Mouse (Mus musculus): ENCODE measurements around the gene Det1. TPM values are rescaled to one million over a fixed set of nuclear protein-coding genes. Genes with fewer than 3 reads are reported as not detected.
A peak's percentile ranks its signal among the peaks of the same experiment; 100 is the strongest.

Det1 gene
- polyA plus RNA-seq, 1 experiment from 2014 or later, result 11.2 TPM

- Histone ChIP-seq H3K9me3 (ENCODE audit: control insufficient read depth) (no peaks in the 10 kb centered on the region), H3K4me1 (replicated peaks; ENCODE audit: control insufficient read depth, insufficient read depth, low read length) (no peaks in the 10 kb centered on the region), H3K9ac (ENCODE audit: low read depth, low read length) (no peak overlapping the region), H3K27ac (ENCODE audit: low read depth, low read length) (no peak overlapping the region), H3K27me3 (replicated peaks; ENCODE audit: control insufficient read depth, insufficient read depth, low read length) (no peaks in the 10 kb centered on the region), H3K4me2 (replicated peaks; ENCODE audit: low read depth) (no peak overlapping the region), H3K36me3 (ENCODE audit: control insufficient read depth, insufficient read depth) (no peaks in the 10 kb centered on the region), H3K4me3 (ENCODE audit: low read depth, low read length) (no peak overlapping the region)
- WGBS, result 63% methylated on average over 4 of the region's 4 CpGs
- ATAC-seq, result no peak
- TF ChIP-seq CTCF (IDR thresholded peaks at IDR 0.05; ENCODE audit: low read depth), result no peak
Observed at GRCm38 (mm10) chr7:78807192-78807591, 39.9 kb downstream of the Det1 start.

- WGBS, result 55% methylated on average over 3 of the region's 3 CpGs
- Histone ChIP-seq H3K4me2 (replicated peaks; ENCODE audit: low read depth) (no peak overlapping the region), H3K4me1 (replicated peaks; ENCODE audit: control insufficient read depth, insufficient read depth, low read length) (no peaks in the 10 kb centered on the region), H3K9me3 (ENCODE audit: control insufficient read depth) (no peaks in the 10 kb centered on the region), H3K9ac (ENCODE audit: low read depth, low read length) (no peak overlapping the region), H3K27ac (ENCODE audit: low read depth, low read length) (no peak overlapping the region), H3K36me3 (ENCODE audit: control insufficient read depth, insufficient read depth) (no peaks in the 10 kb centered on the region), H3K27me3 (replicated peaks; ENCODE audit: control insufficient read depth, insufficient read depth, low read length) (no peaks in the 10 kb centered on the region), H3K4me3 (ENCODE audit: low read depth, low read length) (no peak overlapping the region)
- peak; percentile 60 for TF ChIP-seq CTCF (IDR thresholded peaks at IDR 0.05; ENCODE audit: low read depth)
- peak; percentile 88 for ATAC-seq
Observed at GRCm38 (mm10) chr7:78803841-78804240, 43.2 kb downstream of the Det1 start.

GRCm38 (mm10) chr7:78799730-78800496 is 47.1 kb downstream of the Det1 start:
- Histone ChIP-seq H3K36me3 (ENCODE audit: control insufficient read depth, insufficient read depth) (no peaks in the 10 kb centered on the region), H3K27me3 (replicated peaks; ENCODE audit: control insufficient read depth, insufficient read depth, low read length) (no peaks in the 10 kb centered on the region), H3K4me3 (ENCODE audit: low read depth, low read length) (no peak overlapping the region), H3K27ac (ENCODE audit: low read depth, low read length) (no peak overlapping the region), H3K4me1 (replicated peaks; ENCODE audit: control insufficient read depth, insufficient read depth, low read length) (no peaks in the 10 kb centered on the region), H3K9me3 (ENCODE audit: control insufficient read depth) (no peaks in the 10 kb centered on the region), H3K9ac (ENCODE audit: low read depth, low read length) (no peak overlapping the region), H3K4me2 (replicated peaks; ENCODE audit: low read depth) (no peak overlapping the region)
- no peak for TF ChIP-seq CTCF (IDR thresholded peaks at IDR 0.05; ENCODE audit: low read depth)
- ATAC-seq, result no peak
- WGBS, result 71% methylated on average over 9 of the region's 9 CpGs

GRCm38 (mm10) chr7:78797843-78798455 is 49.1 kb downstream of the Det1 start:
- Histone ChIP-seq H3K4me1 (replicated peaks; ENCODE audit: control insufficient read depth, insufficient read depth, low read length) (no peaks in the 10 kb centered on the region), H3K27me3 (replicated peaks; ENCODE audit: control insufficient read depth, insufficient read depth, low read length) (no peaks in the 10 kb centered on the region), H3K4me3 (ENCODE audit: low read depth, low read length) (no peak overlapping the region), H3K36me3 (ENCODE audit: control insufficient read depth, insufficient read depth) (no peaks in the 10 kb centered on the region), H3K27ac (ENCODE audit: low read depth, low read length) (no peak overlapping the region), H3K9ac (ENCODE audit: low read depth, low read length) (no peak overlapping the region), H3K4me2 (replicated peaks; ENCODE audit: low read depth) (no peak overlapping the region), H3K9me3 (ENCODE audit: control insufficient read depth) (no peaks in the 10 kb centered on the region)
- no peak for ATAC-seq
- no peak for TF ChIP-seq CTCF (IDR thresholded peaks at IDR 0.05; ENCODE audit: low read depth)
- 63% methylated on average over 8 of the region's 9 CpGs for WGBS

GRCm38 (mm10) chr7:78796624-78797023 is 50.4 kb downstream of the Det1 start:
- H3K36me3 ChIP-seq (ENCODE audit: control insufficient read depth, insufficient read depth), result peaks cover 5% of the 10 kb centered on the region; the same call in 1 of the 2 replicates
- H3K27me3 ChIP-seq (replicated peaks; ENCODE audit: control insufficient read depth, insufficient read depth, low read length), result no peaks in the 10 kb centered on the region
- TF ChIP-seq CTCF (IDR thresholded peaks at IDR 0.05; ENCODE audit: low read depth), result no peak
- 89% methylated on average over 3 of the region's 3 CpGs for WGBS
- no peak overlapping the region for H3K4me3 ChIP-seq (ENCODE audit: low read depth, low read length)
- H3K27ac ChIP-seq (ENCODE audit: low read depth, low read length), result no peak overlapping the region
- H3K4me1 ChIP-seq (replicated peaks; ENCODE audit: control insufficient read depth, insufficient read depth, low read length), result no peaks in the 10 kb centered on the region
- H3K4me2 ChIP-seq (replicated peaks; ENCODE audit: low read depth), result no peak overlapping the region
- no peaks in the 10 kb centered on the region for H3K9me3 ChIP-seq (ENCODE audit: control insufficient read depth)
- H3K9ac ChIP-seq (ENCODE audit: low read depth, low read length), result no peak overlapping the region
- no peak for ATAC-seq

GRCm38 (mm10) chr7:78794571-78795092 is 52.4 kb downstream of the Det1 start:
- Histone ChIP-seq H3K9me3 (ENCODE audit: control insufficient read depth) (no peaks in the 10 kb centered on the region), H3K36me3 (ENCODE audit: control insufficient read depth, insufficient read depth) (peaks cover 14% of the 10 kb centered on the region; the same call in 1 of the 2 replicates), H3K4me1 (replicated peaks; ENCODE audit: control insufficient read depth, insufficient read depth, low read length) (no peaks in the 10 kb centered on the region), H3K4me2 (replicated peaks; ENCODE audit: low read depth) (no peak overlapping the region), H3K27me3 (replicated peaks; ENCODE audit: control insufficient read depth, insufficient read depth, low read length) (no peaks in the 10 kb centered on the region), H3K4me3 (ENCODE audit: low read depth, low read length) (no peak overlapping the region), H3K9ac (ENCODE audit: low read depth, low read length) (no peak overlapping the region), H3K27ac (ENCODE audit: low read depth, low read length) (no peak overlapping the region)
- WGBS, result 74% methylated on average over 6 of the region's 6 CpGs
- TF ChIP-seq CTCF (IDR thresholded peaks at IDR 0.05; ENCODE audit: low read depth), result no peak
- no peak for ATAC-seq

Data from intestine, postnatal 0 days (tissue).